Mouse (Mus musculus): ENCODE results near the gene Acsl3.

Acsl3 gene

GRCm38 (mm10) chr1:78657671-78658440 is at the start of gene Acsl3, which contains the start of gene Utp14b:
Gene Acsl3, plus strand, starts transcription at chr1:78657825.
Gene Utp14b, plus strand, starts transcription at chr1:78658038.
- DNase-seq: peak; percentile 96

- no peak for DNase-seq
Measured at GRCm38 (mm10) chr1:78609134-78609907, 48.3 kb upstream of the Acsl3 start.

- DNase-seq: no peak
Measured at GRCm38 (mm10) chr1:78611039-78611438, 46.6 kb upstream of the Acsl3 start.

- DNase-seq: no peak
Measured at GRCm38 (mm10) chr1:78612959-78613358, 44.7 kb upstream of the Acsl3 start.

- DNase-seq: no peak
Measured at GRCm38 (mm10) chr1:78624352-78624751, 33.3 kb upstream of the Acsl3 start.

GRCm38 (mm10) chr1:78634486-78634885 is 23.1 kb upstream of the Acsl3 start:
- DNase-seq: no peak

- no peak for DNase-seq
Measured at GRCm38 (mm10) chr1:78640871-78641270, 16.8 kb upstream of the Acsl3 start.

- no peak for DNase-seq
Measured at GRCm38 (mm10) chr1:78641791-78642190, 15.8 kb upstream of the Acsl3 start.

GRCm38 (mm10) chr1:78642197-78642596 is 15.4 kb upstream of the Acsl3 start:
- no peak for DNase-seq

- DNase-seq: no peak
Measured at GRCm38 (mm10) chr1:78647317-78647885, 10.2 kb upstream of the Acsl3 start.

GRCm38 (mm10) chr1:78649269-78650061 is 8.2 kb upstream of the Acsl3 start:
- DNase-seq: no peak

GRCm38 (mm10) chr1:78656472-78656871 is 1.2 kb upstream of the Acsl3 start:
- peak; percentile 32 for DNase-seq

GRCm38 (mm10) chr1:78657021-78657629 is 500 bp upstream of the Acsl3 start:
- peak; percentile 10 for DNase-seq

- peak; percentile 12 for DNase-seq
Measured at GRCm38 (mm10) chr1:78658441-78659269, 1.0 kb downstream of the Acsl3 start.

- DNase-seq: no peak
Measured at GRCm38 (mm10) chr1:78659270-78659823, 1.7 kb downstream of the Acsl3 start.

- DNase-seq: no peak
Measured at GRCm38 (mm10) chr1:78664326-78664725, 6.7 kb downstream of the Acsl3 start.

GRCm38 (mm10) chr1:78665954-78666499 is 8.4 kb downstream of the Acsl3 start:
- no peak for DNase-seq

- DNase-seq: no peak
Measured at GRCm38 (mm10) chr1:78666585-78666984, 9.0 kb downstream of the Acsl3 start.

GRCm38 (mm10) chr1:78682291-78682690 is 24.7 kb downstream of the Acsl3 start:
- no peak for DNase-seq

- DNase-seq: no peak
Measured at GRCm38 (mm10) chr1:78684128-78684527, 26.5 kb downstream of the Acsl3 start.

GRCm38 (mm10) chr1:78686872-78687271 is 29.2 kb downstream of the Acsl3 start:
- peak; percentile 12 for DNase-seq
